Mouse (Mus musculus) A20 (cell line): ENCODE results near the gene Ampd2.

Experiments used
- DNase-seq: peaks from one replicate; pipeline ENCODE4 v3.0.0-alpha.2; 2011; ENCODE audit warnings: low read depth, low spot score

Gene Ampd2

DNA sequence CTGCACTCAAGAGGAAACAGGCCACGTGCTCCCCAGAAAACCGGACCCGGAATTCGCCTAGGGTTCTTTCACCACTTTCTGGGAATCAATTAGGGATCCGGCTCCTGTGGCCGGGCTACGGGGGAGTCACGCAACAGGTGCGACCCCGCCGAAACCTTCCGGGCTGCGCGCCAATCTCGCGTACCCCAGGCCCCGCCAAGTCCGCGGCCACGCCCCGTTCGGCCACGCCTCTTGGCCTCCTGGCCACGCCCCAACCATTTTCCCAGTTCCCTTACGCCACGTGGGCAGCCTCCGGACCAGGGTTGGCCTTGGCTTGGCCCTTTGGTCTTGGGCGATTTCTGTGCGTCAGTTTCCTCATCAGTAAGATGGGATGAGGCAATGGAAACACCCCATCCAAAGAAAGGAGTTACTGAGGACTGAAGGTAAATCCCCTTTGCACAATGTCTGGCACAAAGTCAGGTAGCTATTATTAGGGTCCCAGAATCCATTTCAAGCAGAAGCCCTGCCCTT is at the start of gene Ampd2:
Ampd2 (minus strand) TSS at position 182 of the 510 bp plus-strand sequence.
- peak; percentile 90 for DNase-seq

DNA sequence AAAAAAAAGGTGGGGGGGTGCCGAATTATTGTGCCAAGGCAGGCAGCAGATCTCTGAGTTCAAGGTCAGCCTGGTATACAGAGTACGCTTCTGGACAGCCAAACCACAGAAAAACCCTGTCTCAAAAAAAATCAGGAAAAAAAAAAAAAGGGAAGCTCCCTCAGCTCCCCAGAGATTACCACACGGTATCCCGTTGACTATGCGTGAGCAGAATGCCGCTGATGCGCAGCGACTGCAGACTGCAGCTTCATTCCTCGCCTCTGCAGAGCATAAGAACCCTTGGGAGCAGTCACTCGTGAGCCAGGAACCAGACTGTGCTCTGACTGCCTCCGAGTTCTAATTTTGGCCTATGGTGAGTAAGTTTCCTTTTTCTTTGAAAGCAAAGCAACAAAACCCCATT is 48.2 kb upstream of the Ampd2 start:
- no peak for DNase-seq

GRCm38 (mm10) chr3:108132484-108132883 is 46.0 kb upstream of the Ampd2 start:
- peak; percentile 21 for DNase-seq

DNA sequence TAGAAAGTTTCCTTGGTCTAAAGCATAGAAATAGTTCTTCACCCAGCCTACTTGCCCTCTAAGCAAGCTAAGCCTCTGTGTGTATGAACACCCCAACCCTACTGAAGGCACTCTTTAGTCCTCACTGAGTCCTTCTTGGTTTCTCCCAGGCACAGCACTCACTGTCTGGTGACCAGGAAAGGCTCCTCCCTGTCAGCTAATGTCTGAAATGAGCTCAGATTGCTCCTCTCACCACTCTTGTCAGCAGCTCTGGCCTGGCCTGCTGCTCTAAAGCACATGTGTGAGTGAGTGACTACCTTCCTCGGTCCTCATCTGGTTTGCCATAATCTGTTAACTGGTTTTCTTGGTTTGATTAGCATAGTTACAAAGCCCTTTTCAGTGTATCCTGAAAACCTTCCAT is 45.4 kb upstream of the Ampd2 start:
- no peak for DNase-seq

GRCm38 (mm10) chr3:108131216-108131615 is 44.8 kb upstream of the Ampd2 start:
- no peak for DNase-seq

DNA sequence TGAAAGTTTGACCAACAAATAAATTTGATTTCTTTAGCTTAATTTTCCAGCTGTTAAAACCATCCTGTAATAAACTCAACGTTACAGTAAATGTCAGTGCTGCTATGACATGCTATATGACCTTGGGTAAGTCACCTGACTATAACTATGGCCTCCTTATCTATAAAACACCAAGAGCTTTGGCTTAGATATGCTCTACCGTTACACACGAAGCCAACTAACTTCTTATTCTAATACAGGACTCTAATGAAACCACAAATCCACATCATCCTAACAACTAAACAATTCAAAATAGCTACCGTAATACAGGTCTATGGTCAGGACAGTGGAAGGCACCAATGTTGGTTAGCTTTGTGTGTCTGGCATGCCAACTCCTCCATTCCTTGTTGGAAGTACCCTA is 43.4 kb upstream of the Ampd2 start:
- DNase-seq, result no peak

DNA sequence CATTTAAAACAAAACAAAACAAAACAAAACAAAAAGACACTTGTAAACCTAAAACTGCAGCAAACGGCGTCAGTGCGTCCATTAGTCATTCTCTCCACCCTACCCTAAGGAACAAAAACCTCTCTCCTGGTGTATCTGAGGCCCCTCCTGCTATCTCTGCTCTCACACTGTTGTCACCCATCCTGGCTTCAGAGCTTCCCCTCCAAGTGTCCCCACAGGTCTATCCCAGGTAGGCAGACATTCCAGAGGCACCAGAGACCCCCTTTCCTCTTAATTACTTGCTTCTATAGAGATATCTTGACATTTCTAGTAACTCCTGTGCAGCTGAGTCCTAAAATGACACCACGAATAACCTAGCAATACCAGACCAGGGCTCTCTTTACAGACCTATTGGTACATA is 42.9 kb upstream of the Ampd2 start:
- no peak for DNase-seq

DNA sequence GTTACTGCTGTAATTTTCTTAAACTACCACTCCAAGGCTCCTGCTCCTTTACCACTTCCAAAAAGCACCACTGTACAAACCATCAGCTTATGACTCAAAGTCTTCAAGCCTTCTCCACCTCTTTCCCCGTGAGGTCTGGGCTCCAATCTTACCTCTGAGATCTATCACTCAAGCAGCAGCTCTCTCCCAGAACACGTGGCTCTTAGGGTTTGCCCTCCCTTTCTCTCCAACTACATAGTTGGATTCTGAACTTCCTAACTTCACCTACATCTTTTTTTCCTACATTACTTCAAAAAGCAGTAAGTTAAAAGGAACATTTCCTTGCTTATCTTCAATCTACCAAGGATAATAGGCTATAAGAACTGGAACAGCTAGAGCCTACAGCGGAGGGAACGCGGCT is 42.1 kb upstream of the Ampd2 start:
- DNase-seq, result no peak

- no peak for DNase-seq
These were observed 39.9 kb upstream of the Ampd2 start for GRCm38 (mm10) chr3:108126327-108126726.

GRCm38 (mm10) chr3:108124131-108124530 is 37.7 kb upstream of the Ampd2 start:
- no peak for DNase-seq

DNA sequence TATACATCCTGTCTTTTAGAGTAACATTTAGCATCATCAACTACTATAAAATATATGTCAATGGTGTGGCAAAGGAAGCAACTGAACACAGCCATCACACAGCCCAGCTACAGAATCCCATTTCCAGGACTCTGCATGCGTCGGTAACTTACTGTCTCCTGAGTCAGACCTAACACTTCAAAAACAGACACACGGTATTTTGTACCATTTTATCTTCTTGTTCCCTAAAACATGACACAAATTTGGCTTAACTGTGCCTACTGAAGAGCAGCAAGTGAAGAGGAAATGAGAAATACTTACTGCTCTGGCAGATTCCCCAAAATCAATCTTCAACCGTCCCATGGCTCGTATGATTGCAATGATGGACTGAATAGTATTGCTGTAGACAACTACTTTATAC is 36.8 kb upstream of the Ampd2 start:
- peak; percentile 12 for DNase-seq

DNA sequence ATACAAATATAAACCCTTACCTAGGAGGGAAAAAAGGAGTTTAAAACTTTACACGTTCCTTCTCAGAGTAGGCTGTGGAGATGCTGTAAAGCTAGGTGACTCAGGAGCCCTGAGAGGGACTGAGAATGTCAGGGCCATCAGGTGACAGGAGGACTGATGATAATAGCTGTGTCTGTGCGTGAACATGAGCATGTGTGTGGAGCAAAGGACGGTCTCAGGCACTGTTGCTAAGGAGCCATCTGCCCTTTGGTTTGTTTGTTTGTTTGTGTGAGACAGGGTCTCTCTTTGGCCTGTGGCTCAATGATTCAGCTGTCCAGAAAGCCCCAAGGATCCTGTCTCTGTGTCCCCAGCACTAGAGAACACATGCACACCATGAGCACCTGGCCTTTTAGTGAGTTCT is 34.6 kb upstream of the Ampd2 start:
- DNase-seq, result no peak

- no peak for DNase-seq
These were observed 31.0 kb upstream of the Ampd2 start for GRCm38 (mm10) chr3:108117465-108117864.

DNA sequence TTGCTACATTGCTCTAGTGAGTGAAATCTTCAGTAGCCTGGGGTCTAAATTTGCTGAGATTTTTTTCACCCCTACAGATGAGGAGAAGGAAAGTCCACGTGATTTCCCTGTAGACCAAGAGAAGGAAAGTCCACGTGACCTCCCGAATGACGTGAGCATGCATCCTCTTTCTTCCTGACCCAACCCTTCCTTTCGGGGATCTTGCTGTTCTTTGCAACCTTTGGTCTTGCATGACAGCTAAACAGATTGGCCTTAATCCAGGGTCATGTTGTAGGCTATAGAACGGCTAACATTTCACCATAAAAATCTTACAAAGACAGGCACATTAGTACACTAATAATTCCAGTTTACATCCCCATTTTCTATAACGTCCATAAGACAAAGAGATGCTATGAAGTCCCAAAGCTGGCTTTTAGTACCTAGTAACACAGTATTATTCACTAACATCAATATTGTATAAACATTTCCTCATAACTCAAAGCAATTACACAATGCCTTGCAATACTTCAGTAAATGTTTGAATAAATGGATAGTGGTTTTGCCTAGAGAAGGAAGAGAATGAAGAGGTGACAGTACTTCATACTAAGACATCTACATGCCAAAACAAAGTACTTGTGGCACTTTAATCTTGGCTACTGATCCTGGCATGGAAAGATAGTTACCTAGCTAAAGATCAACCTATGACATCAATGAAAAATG is 27.3 kb upstream of the Ampd2 start:
- DNase-seq, result no peak

- no peak for DNase-seq
These were observed 26.2 kb upstream of the Ampd2 start for GRCm38 (mm10) chr3:108112666-108113065.

DNA sequence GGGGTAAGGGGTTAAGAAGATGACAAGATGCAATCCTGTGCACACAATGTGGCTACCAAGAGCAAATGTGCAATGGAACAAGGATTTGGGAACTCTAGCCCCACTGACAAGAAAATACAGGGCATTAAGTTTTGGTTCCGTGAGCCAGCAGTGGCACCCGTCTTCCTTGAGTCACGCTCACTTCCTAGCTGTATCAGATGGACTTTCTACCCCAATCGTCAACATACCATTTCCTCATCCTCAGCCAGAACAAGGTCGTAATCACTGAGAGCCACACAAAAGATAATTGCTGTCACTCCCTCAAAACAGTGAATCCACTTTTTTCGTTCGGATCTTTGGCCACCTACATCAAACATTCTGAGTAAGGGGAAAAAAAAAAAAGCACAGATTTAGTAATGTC is 25.8 kb upstream of the Ampd2 start:
- no peak for DNase-seq

DNA sequence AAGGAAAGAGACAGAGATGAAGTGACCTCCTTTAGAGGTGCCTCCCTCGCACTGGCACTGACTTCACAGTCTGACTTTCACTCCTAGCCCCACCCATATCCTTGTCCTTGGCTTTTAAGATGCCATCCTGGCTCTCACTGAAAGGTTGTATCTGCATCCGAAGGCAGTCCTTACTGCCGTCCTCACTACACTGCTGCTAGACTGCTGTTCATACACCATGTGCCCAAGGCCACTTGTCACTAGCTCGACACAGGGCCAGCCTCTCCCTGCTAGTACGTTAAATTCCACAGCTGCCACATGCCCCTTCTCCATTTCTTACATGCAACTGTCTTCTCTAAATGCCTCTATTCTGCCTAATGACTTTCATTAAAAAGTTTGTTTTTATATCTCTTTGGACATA is 24.9 kb upstream of the Ampd2 start:
- no peak for DNase-seq

GRCm38 (mm10) chr3:108105281-108105680 is 18.8 kb upstream of the Ampd2 start:
- no peak for DNase-seq

DNA sequence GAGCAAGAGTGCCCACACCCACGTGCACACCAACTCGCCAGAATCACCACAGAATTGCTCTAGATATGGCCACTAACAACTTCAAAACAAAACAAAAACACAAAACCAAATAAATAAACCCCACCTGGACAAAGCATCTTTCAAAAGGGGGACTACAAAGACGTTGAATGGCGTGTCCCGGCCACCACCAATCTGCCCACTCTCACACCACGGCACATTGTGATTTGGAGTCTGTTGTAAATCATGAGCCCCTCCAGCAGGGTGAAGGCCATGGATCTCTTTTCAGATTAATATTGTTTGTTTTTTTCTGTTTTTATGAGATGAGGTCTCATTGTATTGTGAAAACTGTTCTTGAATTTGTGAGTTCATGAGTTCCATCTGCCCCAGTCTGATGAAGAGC is 15.6 kb upstream of the Ampd2 start:
- DNase-seq, result no peak

DNA sequence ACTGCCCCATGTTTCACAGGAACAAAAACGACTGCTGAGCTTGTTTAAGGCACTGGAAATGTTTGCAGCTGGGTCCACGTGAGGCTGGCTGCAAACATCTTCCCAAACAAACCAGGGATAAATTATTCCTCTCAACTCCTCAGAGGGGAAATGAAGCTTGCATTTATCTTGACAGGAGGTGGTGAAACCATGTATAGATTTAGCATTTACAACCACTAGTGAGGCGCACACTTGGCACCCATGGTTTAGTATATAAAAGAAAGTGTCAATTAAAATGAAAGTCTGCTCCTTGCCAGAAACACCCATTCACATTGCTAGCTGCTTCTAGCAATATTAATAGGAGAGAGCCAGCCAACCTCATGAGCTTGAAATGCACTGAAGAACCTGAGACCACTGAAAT is 15.1 kb upstream of the Ampd2 start:
- DNase-seq, result no peak

- no peak for DNase-seq
These were observed 11.9 kb upstream of the Ampd2 start for GRCm38 (mm10) chr3:108098316-108098715.

DNA sequence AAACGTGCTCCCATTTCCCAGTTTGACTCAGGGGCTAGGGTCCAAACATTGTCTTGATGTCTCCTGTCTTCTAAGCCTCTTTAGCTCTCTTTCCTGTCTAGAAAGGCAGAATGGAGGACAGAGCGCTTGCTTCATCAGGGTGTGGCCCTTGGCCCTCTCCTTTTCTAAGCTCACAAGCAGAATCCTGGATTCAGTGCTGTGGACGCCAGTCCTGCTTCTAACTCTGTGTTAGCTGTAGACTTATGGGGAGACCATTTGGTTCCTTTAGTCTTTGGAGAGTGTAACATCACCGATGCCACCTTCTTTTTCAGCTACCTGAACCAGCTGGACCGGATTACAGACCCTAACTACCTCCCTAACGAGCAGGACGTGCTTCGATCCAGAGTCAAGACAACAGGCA is 11.2 kb upstream of the Ampd2 start:
- DNase-seq, result no peak

GRCm38 (mm10) chr3:108096726-108097125 is 10.3 kb upstream of the Ampd2 start:
- no peak for DNase-seq

DNA sequence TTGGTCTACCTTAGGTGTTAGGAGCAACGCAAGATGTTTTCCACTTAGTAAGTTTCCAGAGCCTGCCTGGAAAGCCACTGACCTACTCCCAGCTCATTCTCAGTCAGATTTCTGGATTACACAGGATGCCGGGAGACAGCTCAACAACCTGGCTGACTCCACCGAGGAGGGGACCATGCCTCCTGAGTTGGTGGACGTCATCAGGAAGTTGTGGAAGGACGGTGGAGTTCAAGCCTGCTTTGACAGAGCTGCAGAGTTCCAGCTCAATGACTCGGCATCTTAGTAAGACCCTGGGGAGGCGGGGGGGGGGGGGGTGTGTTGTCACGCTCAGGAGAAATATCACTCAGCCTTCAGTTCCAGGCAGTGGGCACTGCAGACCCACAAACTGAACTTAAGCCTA is 9.8 kb upstream of the Ampd2 start:
- DNase-seq, result no peak
